Mouse (Mus musculus): ENCODE measurements around the gene Nme7. TPM values are rescaled to one million over a fixed set of nuclear protein-coding genes. Genes with fewer than 3 reads are reported as not detected.

Gene Nme7
- polyA plus RNA-seq, 1 experiment from 2014 or later = 51.2 TPM

GRCm38 (mm10) chr1:164441408-164441974, 137.6 kb downstream of the Nme7 start:
- Histone ChIP-seq H3K9ac (no peak overlapping the region), H3K4me1 (0 out of 2 replicates have a peak, but pooled peaks cover 4% of the 10 kb centered on the region), H3K27me3 (no peaks in the 10 kb centered on the region), H3K36me3 (peaks cover 79% of the 10 kb centered on the region), H3K9me3 (replicated peaks) (no peaks in the 10 kb centered on the region), H3K4me3 (replicated peaks) (no peak overlapping the region), H3K27ac (no peak overlapping the region), H3K4me2 (no peak overlapping the region)
- no peak; the same call in 1 of the 2 replicates for ATAC-seq (replicated peaks; ENCODE audit: low FRiP score)
- 50% methylated on average over 18 of the region's 18 CpGs for WGBS

- 48% methylated on average over 5 of the region's 5 CpGs for WGBS
- Histone ChIP-seq H3K36me3 (peaks cover 68% of the 10 kb centered on the region), H3K4me2 (no peak overlapping the region), H3K9me3 (replicated peaks) (no peaks in the 10 kb centered on the region), H3K27ac (no peak overlapping the region), H3K4me1 (0 out of 2 replicates have a peak, but pooled peaks cover 6% of the 10 kb centered on the region), H3K4me3 (replicated peaks) (no peak overlapping the region), H3K27me3 (no peaks in the 10 kb centered on the region), H3K9ac (no peak overlapping the region)
- no peak for ATAC-seq (replicated peaks; ENCODE audit: low FRiP score)
Measured at GRCm38 (mm10) chr1:164445620-164446162, 141.8 kb downstream of the Nme7 start.

GRCm38 (mm10) chr1:164446535-164446934, 142.6 kb downstream of the Nme7 start:
- no peak overlapping the region for H3K9ac ChIP-seq
- no peaks in the 10 kb centered on the region for H3K9me3 ChIP-seq (replicated peaks)
- no peak for ATAC-seq (replicated peaks; ENCODE audit: low FRiP score)
- H3K4me2 ChIP-seq = no peak overlapping the region
- WGBS = 76% methylated on average over 10 of the region's 10 CpGs
- no peaks in the 10 kb centered on the region for H3K27me3 ChIP-seq
- peaks cover 66% of the 10 kb centered on the region for H3K36me3 ChIP-seq
- no peak overlapping the region for H3K4me3 ChIP-seq (replicated peaks)
- no peak overlapping the region for H3K27ac ChIP-seq
- H3K4me1 ChIP-seq = 0 out of 2 replicates have a peak, but pooled peaks cover 6% of the 10 kb centered on the region

- Histone ChIP-seq H3K27me3 (no peaks in the 10 kb centered on the region), H3K27ac (no peak overlapping the region), H3K36me3 (peaks cover 64% of the 10 kb centered on the region), H3K4me1 (0 out of 2 replicates have a peak, but pooled peaks cover 6% of the 10 kb centered on the region), H3K9me3 (replicated peaks) (no peaks in the 10 kb centered on the region), H3K9ac (no peak overlapping the region), H3K4me2 (no peak overlapping the region), H3K4me3 (replicated peaks) (no peak overlapping the region)
- WGBS = 90% methylated on average over 6 of the region's 6 CpGs
- no peak for ATAC-seq (replicated peaks; ENCODE audit: low FRiP score)
Measured at GRCm38 (mm10) chr1:164447521-164447920, 143.6 kb downstream of the Nme7 start.

GRCm38 (mm10) chr1:164449626-164450025, 145.7 kb downstream of the Nme7 start:
- Histone ChIP-seq H3K27ac (no peak overlapping the region), H3K36me3 (peaks cover 53% of the 10 kb centered on the region), H3K9ac (no peak overlapping the region), H3K4me1 (0 out of 2 replicates have a peak, but pooled peaks cover 6% of the 10 kb centered on the region), H3K4me3 (replicated peaks) (no peak overlapping the region), H3K9me3 (replicated peaks) (no peaks in the 10 kb centered on the region), H3K4me2 (no peak overlapping the region), H3K27me3 (no peaks in the 10 kb centered on the region)
- 90% methylated on average over 8 of the region's 8 CpGs for WGBS
- no peak for ATAC-seq (replicated peaks; ENCODE audit: low FRiP score)

- Histone ChIP-seq H3K4me1 (0 out of 2 replicates have a peak, but pooled peaks cover 6% of the 10 kb centered on the region), H3K9ac (no peak overlapping the region), H3K4me3 (replicated peaks) (no peak overlapping the region), H3K4me2 (no peak overlapping the region), H3K27me3 (0 out of 2 replicates have a peak, but pooled peaks cover 3% of the 10 kb centered on the region), H3K9me3 (replicated peaks) (no peaks in the 10 kb centered on the region), H3K27ac (no peak overlapping the region), H3K36me3 (peaks cover 50% of the 10 kb centered on the region)
- ATAC-seq (replicated peaks; ENCODE audit: low FRiP score) = no peak
- 86% methylated on average over 4 of the region's 4 CpGs for WGBS
Measured at GRCm38 (mm10) chr1:164450231-164450630, 146.3 kb downstream of the Nme7 start.

- WGBS = 89% methylated on average over 4 of the region's 4 CpGs
- Histone ChIP-seq H3K36me3 (peaks cover 50% of the 10 kb centered on the region), H3K9me3 (replicated peaks) (no peaks in the 10 kb centered on the region), H3K4me3 (replicated peaks) (no peak overlapping the region), H3K27ac (no peak overlapping the region), H3K27me3 (peaks cover 5% of the 10 kb centered on the region), H3K9ac (no peak overlapping the region), H3K4me1 (0 out of 2 replicates have a peak, but pooled peaks cover 6% of the 10 kb centered on the region), H3K4me2 (no peak overlapping the region)
- no peak for ATAC-seq (replicated peaks; ENCODE audit: low FRiP score)
Measured at GRCm38 (mm10) chr1:164450644-164451043, 146.7 kb downstream of the Nme7 start.

GRCm38 (mm10) chr1:164451346-164451745, 147.4 kb downstream of the Nme7 start:
- Histone ChIP-seq H3K4me1 (0 out of 2 replicates have a peak, but pooled peaks cover 5% of the 10 kb centered on the region), H3K4me3 (replicated peaks) (no peak overlapping the region), H3K9me3 (replicated peaks) (no peaks in the 10 kb centered on the region), H3K36me3 (peaks cover 50% of the 10 kb centered on the region), H3K9ac (no peak overlapping the region), H3K4me2 (no peak overlapping the region), H3K27ac (no peak overlapping the region), H3K27me3 (peaks cover 12% of the 10 kb centered on the region)
- 71% methylated on average over 5 of the region's 5 CpGs for WGBS
- no peak for ATAC-seq (replicated peaks; ENCODE audit: low FRiP score)

- no peak for ATAC-seq (replicated peaks; ENCODE audit: low FRiP score)
- H3K9ac ChIP-seq = no peak overlapping the region
Measured at GRCm38 (mm10) chr1:164452580-164452979, 148.7 kb downstream of the Nme7 start.

GRCm38 (mm10) chr1:164453146-164453545, 149.2 kb downstream of the Nme7 start:
- WGBS = 86% methylated on average over 8 of the region's 8 CpGs
- Histone ChIP-seq H3K4me1 (peaks cover 12% of the 10 kb centered on the region), H3K36me3 (peaks cover 37% of the 10 kb centered on the region), H3K4me2 (no peak overlapping the region), H3K4me3 (replicated peaks) (no peak overlapping the region), H3K27me3 (peaks cover 28% of the 10 kb centered on the region), H3K9me3 (replicated peaks) (no peaks in the 10 kb centered on the region), H3K9ac (no peak overlapping the region), H3K27ac (no peak overlapping the region)
- ATAC-seq (replicated peaks; ENCODE audit: low FRiP score) = no peak

More at GRCm38 (mm10) chr1:164452580-164452979, 148.7 kb downstream of the Nme7 start:
- no peaks in the 10 kb centered on the region for H3K9me3 ChIP-seq (replicated peaks)
- H3K4me3 ChIP-seq (replicated peaks) = no peak overlapping the region
- peaks cover 12% of the 10 kb centered on the region for H3K4me1 ChIP-seq
- no peak overlapping the region for H3K27ac ChIP-seq
- 81% methylated on average over 6 of the region's 6 CpGs for WGBS
- peaks cover 24% of the 10 kb centered on the region for H3K27me3 ChIP-seq
- H3K4me2 ChIP-seq = no peak overlapping the region
- peaks cover 42% of the 10 kb centered on the region for H3K36me3 ChIP-seq

GRCm38 (mm10) chr1:164453739-164454138, 149.8 kb downstream of the Nme7 start:
- Histone ChIP-seq H3K9ac (no peak overlapping the region), H3K36me3 (peaks cover 31% of the 10 kb centered on the region), H3K27ac (no peak overlapping the region), H3K4me2 (peak overlapping the region; percentile 86), H3K4me1 (peaks cover 17% of the 10 kb centered on the region), H3K9me3 (replicated peaks) (no peaks in the 10 kb centered on the region), H3K27me3 (peaks cover 34% of the 10 kb centered on the region), H3K4me3 (replicated peaks) (peak overlapping the region; percentile 31; the same call in 1 of the 2 replicates)
- 90% methylated on average over 5 of the region's 5 CpGs for WGBS
- no peak for ATAC-seq (replicated peaks; ENCODE audit: low FRiP score)

- Histone ChIP-seq H3K27ac (no peak overlapping the region), H3K4me2 (peak overlapping the region; percentile 86), H3K36me3 (peaks cover 25% of the 10 kb centered on the region), H3K9ac (no peak overlapping the region), H3K4me3 (replicated peaks) (peak overlapping the region; percentile 31), H3K9me3 (replicated peaks) (no peaks in the 10 kb centered on the region), H3K27me3 (peaks cover 45% of the 10 kb centered on the region), H3K4me1 (peaks cover 25% of the 10 kb centered on the region)
- 44% methylated on average over 14 of the region's 14 CpGs for WGBS
- no peak for ATAC-seq (replicated peaks; ENCODE audit: low FRiP score)
Measured at GRCm38 (mm10) chr1:164454747-164455400, 151.0 kb downstream of the Nme7 start.

Measured in kidney, embryonic 15.5 days (tissue).